Mouse (Mus musculus) G1E (cell line): ENCODE measurements around the gene Endou.

Experiments
- CTCF ChIP-seq: IDR thresholded peaks from 2 replicates; pipeline ENCODE4 v1.5.1; 2012; ENCODE audit warnings: low read depth, low read length, inconsistent platforms, mixed read lengths
- GATA1 ChIP-seq: IDR thresholded peaks from 2 replicates; pipeline ENCODE4 v1.6.1; 2012; ENCODE audit warnings: borderline replicate concordance, low read length, inconsistent platforms, mixed read lengths
- GATA2 ChIP-seq: IDR thresholded peaks from 2 replicates; pipeline ENCODE4 v1.6.1; 2012; ENCODE audit warnings: low read depth, low read length, inconsistent platforms, borderline replicate concordance
- TAL1 ChIP-seq: conservative IDR thresholded peaks from 2 replicates; pipeline ENCODE4 v1.6.1; 2012; ENCODE audit warnings: low read depth, low read length, inconsistent platforms, mixed read lengths

DNA sequence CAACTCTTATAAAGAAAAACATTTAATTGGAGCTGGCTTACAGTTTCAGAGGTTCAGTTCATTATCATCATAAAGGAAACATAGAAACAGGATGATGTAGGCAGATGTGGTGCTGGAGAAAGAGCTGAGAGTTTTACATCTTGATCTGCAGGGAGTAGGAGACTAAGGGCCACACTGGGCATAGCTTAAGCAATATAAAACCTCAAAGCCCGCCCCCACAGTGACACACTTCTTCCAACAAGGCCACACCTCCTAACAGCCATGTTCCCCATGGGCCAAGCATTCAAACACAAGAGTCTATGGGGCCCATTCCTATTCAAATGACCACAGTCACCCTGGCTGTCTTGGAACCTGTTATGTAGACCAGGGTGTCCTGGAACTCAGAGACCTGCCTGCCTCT, 48.4 kb upstream of the Endou start:
- TF ChIP-seq CTCF = no peak
- TF ChIP-seq TAL1 = no peak
- TF ChIP-seq GATA1 = no peak
- TF ChIP-seq GATA2 = no peak
